Mouse (Mus musculus) retina, postnatal 7 days (tissue): ENCODE results near the gene Sds.

Source experiments
- DNase-seq: peaks from one replicate; pipeline ENCODE4 v3.0.0-alpha.2; 2012; ENCODE audit warnings: low read depth, low spot score

Gene Sds

DNA sequence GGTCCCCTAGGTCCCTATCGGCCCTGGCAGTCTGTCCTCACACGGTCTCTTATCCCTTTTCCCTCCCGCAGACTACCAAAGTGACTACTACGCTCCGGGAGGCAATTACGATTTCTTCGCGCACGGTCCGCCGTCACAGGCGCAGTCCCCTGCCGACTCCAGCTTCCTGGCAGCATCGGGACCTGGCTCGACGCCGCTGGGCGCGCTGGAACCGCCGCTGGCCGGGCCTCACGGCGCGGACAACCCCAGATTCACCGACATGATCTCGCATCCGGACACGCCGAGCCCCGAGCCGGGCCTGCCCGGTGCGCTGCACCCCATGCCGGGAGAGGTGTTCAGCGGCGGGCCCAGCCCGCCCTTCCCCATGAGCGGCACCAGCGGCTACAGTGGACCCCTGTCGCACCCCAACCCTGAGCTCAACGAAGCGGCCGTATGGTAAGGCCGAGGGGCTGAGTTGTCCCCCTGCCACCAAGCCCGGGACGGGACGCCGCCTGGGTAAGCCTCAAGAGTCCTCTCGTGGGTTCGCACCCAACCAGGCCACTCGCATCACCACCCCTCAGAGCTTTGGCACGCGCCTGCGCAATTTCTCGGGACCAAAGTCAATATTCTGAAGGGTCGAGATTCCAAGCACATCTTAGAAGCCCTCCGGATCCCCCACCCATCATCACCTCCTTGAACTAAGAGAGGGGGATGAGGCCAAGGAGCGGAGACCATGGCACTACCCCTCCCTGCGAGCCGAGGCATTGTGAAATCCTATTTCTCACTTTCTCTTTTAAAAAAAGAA, 36.2 kb upstream of the Sds start:
- no peak for DNase-seq

GRCm38 (mm10) chr5:120440733-120441132, 35.6 kb upstream of the Sds start:
- peak; percentile 85 for DNase-seq

DNA sequence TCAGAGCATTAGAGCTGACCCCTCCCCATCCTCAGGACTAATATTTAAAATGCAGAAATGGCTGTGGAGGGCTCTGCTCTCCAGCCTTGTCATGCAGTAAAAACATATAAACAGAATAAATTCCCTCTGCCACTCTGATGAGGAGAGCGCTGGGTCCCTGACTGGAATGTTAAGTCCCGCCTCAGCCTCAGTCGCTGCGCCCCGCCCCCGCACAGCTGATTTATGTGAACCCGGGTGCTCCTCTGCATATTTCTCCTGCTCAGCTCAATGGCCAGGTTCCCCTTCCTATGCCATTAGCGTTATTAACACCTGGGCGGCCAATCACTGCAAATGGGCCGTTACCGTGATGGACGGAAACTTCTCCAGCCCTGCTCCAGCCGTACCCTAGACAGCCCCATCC, 29.0 kb upstream of the Sds start:
- DNase-seq, result no peak

GRCm38 (mm10) chr5:120454756-120455337, 21.5 kb upstream of the Sds start:
- no peak for DNase-seq

DNA sequence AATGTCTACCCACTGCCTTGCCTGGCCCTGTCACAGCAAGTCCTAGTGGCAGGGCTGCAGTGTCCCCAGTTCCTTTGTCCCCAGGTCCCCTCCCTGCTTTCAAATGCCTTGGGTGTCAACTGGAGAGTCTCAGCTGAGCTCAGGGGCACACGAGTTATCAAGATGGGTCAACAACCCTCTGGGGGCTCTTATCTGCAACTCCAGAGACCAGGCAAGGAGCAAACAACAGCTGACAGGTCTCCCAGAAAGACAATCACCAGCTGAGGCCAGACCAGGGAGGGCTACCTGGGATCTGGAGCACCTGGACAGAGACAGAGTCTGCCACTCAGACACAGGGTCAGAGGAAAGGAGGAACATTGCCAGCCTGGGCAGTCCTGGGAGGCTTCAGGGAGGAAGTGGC, 20.1 kb upstream of the Sds start:
- no peak for DNase-seq

DNA sequence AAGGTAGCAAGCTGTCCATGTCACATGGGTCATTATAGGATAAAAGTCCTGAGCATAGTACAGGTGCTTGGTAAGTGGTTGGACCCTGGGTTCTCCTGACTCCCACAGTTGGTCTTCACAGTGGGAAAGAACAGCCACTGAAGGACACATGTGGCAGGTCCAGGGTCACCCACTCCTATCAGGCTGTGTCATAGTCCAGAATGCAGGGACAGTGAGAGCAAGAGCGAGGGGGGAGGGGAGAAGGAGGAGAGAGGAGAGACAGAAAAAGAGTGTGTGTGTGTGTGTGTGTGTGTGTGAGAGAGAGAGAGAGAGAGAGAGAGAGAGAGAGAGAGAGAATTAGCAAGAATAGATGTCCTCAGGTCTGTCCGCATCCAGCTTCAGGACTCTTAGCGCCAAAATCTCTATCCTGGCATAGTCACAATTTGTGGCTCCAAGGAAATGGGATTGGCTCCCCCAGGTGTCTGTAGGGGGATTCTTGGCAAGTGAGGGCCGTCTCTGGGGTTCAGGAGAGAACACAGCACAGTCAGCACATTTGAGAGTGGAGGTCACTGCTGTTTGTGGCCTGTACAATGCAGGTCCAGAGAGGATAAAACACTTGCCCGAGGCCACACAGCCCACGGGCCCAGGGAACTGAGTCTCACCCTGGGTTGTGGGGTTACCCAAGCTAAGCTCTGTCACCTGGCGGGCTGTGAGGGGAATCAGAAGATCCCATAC, 19.3 kb upstream of the Sds start:
- DNase-seq, result no peak

DNA sequence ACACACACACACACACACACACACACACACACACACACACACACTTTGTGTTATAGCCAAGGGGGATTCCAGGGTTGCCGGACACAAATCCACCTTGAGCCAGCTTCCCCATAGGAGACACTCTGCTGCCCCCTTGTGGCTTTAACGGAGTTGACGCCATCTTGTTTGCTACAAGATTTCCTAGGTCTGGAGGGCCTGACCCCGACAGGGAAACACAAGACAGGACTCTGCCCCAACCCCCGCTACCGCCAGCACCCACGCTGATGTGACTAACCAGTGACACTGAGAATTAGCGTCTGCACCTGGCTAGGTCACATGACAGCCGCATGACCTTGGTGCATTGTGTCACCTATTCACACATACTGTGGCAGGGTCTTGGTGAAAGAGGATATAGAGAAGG, 18.7 kb upstream of the Sds start:
- peak; percentile 80 for DNase-seq

DNA sequence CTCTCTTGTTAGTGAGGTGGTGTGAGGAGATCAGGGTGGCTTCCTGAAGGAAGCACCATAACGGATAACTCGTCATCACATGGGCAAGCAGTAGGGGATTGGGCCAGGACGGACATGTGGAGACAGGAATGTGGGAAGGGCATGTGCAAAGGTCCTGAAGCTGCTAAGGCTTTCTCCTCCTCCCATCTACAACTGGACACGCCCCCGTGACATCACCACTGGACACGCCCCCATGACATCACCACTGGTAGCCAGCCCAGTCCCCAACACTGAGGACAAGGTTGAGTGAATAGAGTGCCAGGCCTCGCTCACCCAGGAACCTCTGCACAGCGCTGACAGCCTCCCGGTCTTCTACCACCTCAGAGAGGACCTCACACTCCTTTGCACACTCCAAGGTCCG, 17.2 kb upstream of the Sds start:
- no peak for DNase-seq

DNA sequence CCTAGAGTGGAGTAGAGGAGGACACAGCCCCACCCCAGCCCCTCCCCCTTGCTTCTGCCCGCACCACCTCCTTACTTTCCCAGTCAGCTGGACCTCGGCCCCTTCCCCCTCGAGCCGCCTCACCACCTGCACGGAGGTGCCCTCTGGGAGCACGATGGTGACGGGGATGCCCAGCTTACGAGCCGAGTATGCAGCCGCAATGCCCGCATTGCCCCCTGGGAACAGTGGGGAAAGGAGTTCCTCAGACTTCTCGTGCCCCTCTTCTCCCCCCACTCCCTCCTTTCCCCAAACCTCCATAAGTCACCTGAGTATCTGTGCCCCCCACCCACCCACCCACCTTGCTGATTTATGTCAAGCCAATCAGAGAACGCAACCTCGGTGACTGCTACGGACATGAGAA, 14.4 kb upstream of the Sds start:
- no peak for DNase-seq

DNA sequence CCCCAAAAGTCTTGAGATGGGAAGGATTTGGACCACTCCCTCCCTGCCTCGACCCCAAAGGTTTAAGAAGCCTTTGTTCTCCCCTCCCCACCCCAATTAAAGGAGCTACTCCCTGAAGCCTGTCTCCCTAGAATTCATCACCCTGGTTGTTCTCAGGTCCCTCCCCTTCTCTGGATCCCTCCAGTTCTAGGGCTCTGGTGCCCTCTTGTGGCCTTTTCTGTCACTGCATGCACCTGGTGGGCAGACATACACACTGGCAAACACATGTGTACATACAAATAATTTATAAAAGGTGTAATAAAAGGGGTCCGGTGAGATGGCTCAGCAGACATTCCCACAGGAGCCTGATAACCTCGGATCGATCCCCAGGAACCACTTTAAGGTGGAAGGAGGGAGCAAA, 12.0 kb upstream of the Sds start:
- no peak for DNase-seq

- DNase-seq, result no peak
Measured at GRCm38 (mm10) chr5:120465062-120465461, 11.3 kb upstream of the Sds start.

GRCm38 (mm10) chr5:120465860-120466259, 10.5 kb upstream of the Sds start:
- no peak for DNase-seq

GRCm38 (mm10) chr5:120467026-120467425, 9.3 kb upstream of the Sds start:
- DNase-seq, result no peak

GRCm38 (mm10) chr5:120468336-120468735, 8.0 kb upstream of the Sds start:
- no peak for DNase-seq

- no peak for DNase-seq
Measured at GRCm38 (mm10) chr5:120468830-120469229, 7.5 kb upstream of the Sds start.

DNA sequence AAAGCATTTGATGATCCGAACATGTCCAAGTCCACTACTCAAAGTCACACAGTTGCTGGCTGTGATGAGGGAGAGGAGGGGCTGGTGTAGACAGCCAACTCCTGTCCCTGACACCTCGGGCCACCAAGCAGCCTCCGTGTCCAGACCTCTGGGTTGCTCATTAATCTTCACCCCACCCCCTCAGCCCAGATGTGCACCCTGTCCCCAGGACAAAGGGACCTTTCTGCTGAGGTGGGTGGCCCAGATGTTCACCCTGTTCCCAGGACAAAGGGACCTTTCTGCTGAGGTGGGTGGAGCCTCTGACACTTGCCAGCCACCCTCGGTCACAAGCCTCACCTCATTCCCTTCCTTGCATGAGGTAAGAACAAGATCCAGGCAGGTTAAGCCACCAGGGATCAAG, 4.8 kb upstream of the Sds start:
- DNase-seq, result no peak

DNA sequence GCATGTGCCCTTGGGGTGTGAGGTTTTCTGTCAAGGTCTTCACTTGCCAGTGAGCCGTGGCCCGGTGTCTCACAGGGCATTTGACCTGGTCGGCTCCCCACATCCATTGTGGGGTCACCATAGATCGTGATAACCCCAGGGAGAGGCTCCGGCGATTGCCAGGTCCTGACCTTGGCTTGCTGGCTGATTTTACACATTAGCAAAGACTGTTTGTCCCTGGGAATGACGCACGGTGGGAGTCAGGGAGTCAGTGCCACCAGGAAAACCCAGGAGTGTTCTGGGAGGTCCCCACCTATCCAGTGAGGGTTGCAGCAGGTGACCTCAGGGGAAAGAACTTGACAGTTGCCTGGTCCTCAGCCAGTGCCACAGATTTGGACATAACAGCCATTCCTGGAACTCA, 3.6 kb upstream of the Sds start, which contains the start of gene Sdsl:
TSS of gene Sdsl (minus strand) at position 41 of the 400 bp plus-strand sequence.
- no peak for DNase-seq

DNA sequence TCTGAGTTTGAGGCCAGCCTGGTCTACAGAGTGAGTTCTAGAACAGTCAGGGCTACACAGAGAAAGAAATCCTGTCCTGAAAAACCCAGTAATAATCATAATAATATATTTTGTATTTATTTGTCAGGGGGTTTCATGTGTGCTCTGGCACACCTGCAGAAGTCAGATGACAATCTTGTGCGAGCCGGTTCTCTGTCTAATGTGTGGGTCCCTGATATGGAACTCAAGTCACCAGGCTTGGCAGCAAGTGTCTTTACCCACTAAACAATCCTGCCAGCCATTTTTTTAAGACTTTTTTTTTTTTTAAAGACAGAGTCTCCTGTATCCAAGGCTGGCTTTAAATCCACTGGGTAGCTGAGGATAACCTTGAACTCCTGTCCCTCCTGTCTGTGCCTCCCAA, 3.0 kb upstream of the Sds start:
- DNase-seq, result no peak

DNA sequence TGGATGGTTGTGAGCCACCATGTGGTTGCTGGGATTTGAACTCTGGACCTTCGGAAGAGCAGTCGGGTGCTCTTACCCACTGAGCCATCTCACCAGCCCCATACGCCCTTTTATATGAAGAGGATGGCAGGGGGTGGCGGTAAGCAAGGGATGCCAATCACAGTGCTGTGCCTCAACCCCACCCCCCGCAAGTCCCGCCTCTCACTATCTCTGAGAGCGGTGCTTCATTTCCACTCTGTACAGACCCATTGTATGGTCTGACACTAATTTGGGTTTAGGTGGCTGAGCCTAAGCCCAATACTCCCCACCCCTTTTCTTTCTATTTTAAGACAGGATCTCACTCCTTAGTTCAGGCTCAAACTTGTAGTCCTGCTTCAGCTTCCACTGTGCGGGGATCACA, 465 bp upstream of the Sds start:
- no peak for DNase-seq

DNA sequence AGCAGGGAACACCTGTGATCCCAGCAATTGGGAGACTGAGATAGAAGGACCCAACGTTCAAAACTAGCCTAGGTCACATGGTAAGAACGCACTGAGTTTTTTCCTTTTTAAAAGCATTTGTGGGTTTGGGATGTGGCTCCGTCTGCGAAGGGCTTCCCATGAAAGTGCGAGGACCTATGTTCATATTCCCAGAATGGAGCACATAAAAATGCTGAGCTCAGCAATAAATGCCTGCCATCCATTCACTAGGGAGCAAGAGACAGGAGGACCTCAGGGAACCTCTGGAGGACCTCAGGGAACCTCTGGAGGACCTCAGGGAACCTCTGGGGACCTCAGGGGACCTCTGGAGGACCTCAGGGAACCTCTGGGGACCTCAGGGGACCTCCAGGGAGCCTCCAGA, 1.7 kb downstream of the Sds start:
- no peak for DNase-seq

GRCm38 (mm10) chr5:120479538-120479937, 3.2 kb downstream of the Sds start:
- no peak for DNase-seq

- no peak for DNase-seq
Measured at GRCm38 (mm10) chr5:120481205-120481604, 4.9 kb downstream of the Sds start.

DNA sequence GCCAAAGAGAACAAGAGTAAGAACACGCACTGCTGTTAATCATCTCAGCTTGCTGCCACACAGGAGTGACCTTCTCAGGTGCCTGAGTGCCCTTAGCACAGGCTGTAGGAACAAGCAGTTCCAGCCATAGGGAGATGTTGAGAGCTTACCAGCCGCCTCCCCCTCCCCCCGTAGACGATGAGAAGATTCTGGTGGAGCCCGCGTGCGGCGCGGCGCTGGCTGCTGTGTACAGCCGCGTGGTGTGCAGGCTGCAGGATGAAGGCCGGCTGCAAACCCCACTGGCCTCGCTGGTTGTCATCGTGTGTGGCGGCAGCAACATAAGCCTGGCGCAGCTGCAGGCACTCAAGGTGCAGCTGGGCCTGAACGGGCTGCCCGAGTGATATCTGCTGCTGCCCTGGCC, 7.1 kb downstream of the Sds start:
- DNase-seq, result no peak
